8 mouse cellular contexts compared by ENCODE assay signal in the genomic region with DNA sequence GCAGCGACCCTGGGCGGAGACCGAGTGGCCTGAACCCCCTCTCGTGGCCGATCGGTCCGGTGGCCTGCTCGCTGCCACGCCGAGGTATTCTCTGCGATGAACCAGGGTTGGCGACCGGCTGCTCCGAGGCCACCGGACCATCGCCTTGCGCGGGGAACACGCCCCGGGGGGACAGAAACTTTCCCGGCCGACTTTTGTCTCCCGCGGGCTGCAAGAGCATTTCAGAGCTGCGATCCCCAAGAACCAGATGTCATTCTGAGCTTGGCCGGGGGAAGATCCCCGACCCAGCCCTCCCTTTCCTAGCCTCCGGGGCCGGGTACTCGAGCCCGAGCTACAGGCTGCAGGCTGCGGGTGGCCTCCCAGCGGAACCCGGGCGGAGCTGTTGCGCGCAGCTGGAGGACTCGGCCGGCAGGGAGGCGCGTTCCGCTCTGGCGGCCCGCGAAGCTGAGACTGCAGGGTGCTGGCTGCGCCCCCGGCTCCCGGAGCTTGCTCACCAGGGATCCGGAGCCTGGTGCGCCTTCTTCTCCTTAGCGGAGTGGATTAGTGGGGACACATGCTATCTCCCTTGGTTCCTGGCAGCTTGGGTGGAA. TPM values are rescaled to one million over a fixed set of nuclear protein-coding genes. Genes with fewer than 3 reads are reported as not detected.
DNase-seq lines count a peak whose midpoint lies in the region; ATAC-seq and TF ChIP-seq lines count a peak whose summit lies in the region.

No protein-coding gene starts in this region.

- peak overlapping the region; percentile 81 for H3K4me3 ChIP-seq in hindbrain, embryonic 15.5 days
- peak overlapping the region; percentile 65 for H3K4me3 ChIP-seq in small intestine, adult 2 months (ENCODE audit: low read depth, low read length)

- no peaks in the 10 kb centered on the region for H3K9me3 ChIP-seq in hindbrain, embryonic 15.5 days

- TF ChIP-seq CTCF in small intestine, adult 2 months (IDR thresholded peaks at IDR 0.05; ENCODE audit: extremely low read depth, insufficient read length, insufficient replicate concordance, low read depth, low read length), result no peak

- H3K9ac ChIP-seq in hindbrain, embryonic 15.5 days, result peak overlapping the region; percentile 84

- H3K36me3 ChIP-seq in hindbrain, embryonic 15.5 days, result no peaks in the 10 kb centered on the region
- no peaks in the 10 kb centered on the region for H3K36me3 ChIP-seq in small intestine, adult 2 months (ENCODE audit: control insufficient read depth, insufficient read depth, low read length)

- peak; percentile 58 for ATAC-seq in frontal cortex, adult (ENCODE audit: low TSS enrichment)
- no peak for ATAC-seq in hindbrain, embryonic 15.5 days (ENCODE audit: low FRiP score, low read depth)
- peak; percentile 35; the same call in 1 of the 2 replicates for ATAC-seq in megakaryocyte progenitor cell, adult 5-6 weeks (replicated peaks; ENCODE audit: poor library complexity)

- TF ChIP-seq POLR2A in small intestine, adult 2 months (IDR thresholded peaks at IDR 0.05; ENCODE audit: low read depth, low read length), result no peak

- H3K4me2 ChIP-seq in hindbrain, embryonic 15.5 days, result peak overlapping the region; percentile 94

- WGBS in hindbrain, embryonic 15.5 days, result under 1% methylated on average over 50 of the region's 51 CpGs
- 2% methylated on average over 51 of the region's 51 CpGs for WGBS in small intestine, adult 2 months

- peak; percentile 23 for DNase-seq in ES-CJ7 (ENCODE audit: low read depth, low spot score)
- peak; percentile 69 for DNase-seq in brain, adult 2 months (ENCODE audit: low read depth, low spot score)
- DNase-seq in left cerebral cortex, adult 8-10 months (ENCODE audit: low spot score in 2 of 2), result peak; percentile 37 to 49
- DNase-seq in B cell, adult 2 months, result no peak

- peaks cover 6% of the 10 kb centered on the region; the same call in 1 of the 2 replicates for H3K27me3 ChIP-seq in hindbrain, embryonic 15.5 days
- H3K27me3 ChIP-seq in small intestine, adult 2 months (ENCODE audit: control insufficient read depth, insufficient read depth, low read length), result peaks cover 14% of the 10 kb centered on the region

- H3K4me1 ChIP-seq in hindbrain, embryonic 15.5 days (replicated peaks), result peaks cover 45% of the 10 kb centered on the region
- peaks cover 10% of the 10 kb centered on the region; the same call in 1 of the 2 replicates for H3K4me1 ChIP-seq in small intestine, adult 2 months (ENCODE audit: control insufficient read depth, insufficient read depth, insufficient read length, low read length)

- H3K27ac ChIP-seq in hindbrain, embryonic 15.5 days (replicated peaks), result peak overlapping the region; percentile 83
- H3K27ac ChIP-seq in small intestine, adult 2 months (ENCODE audit: insufficient read depth, low read depth, low read length), result no peak overlapping the region

RNA-seq across cellular contexts. Expression of a gene that starts 1.1 kb away (rescaled TPM):
- 42.4 and 50.0 TPM in 2 replicates for polyA plus RNA-seq in hindbrain, embryonic 15.5 days (2015; fragmentation: Nextera tagmentation; extraction: Ambion mirVana)
- 10 to 100 TPM; 20.7 to 26.0 (median 24.6) TPM for total RNA-seq in left cerebral cortex, adult 8-10 months (2022)
- total RNA-seq in megakaryocyte progenitor cell, adult 5-6 weeks (2015), result not detected in 2 replicates
- total RNA-seq in megakaryocyte progenitor cell, adult 5-6 weeks (2017), result not detected in 2 replicates
- polyA plus RNA-seq in small intestine, adult 2 months (2012; rRNA removed), result 0.15 and 0.19 TPM in 2 replicates

Comparison
In these comparisons a context has a peak if more than half of its experiments do, and no peak if none do; other contexts are left out.
1. DNase-seq: peak in ES-CJ7 (single experiment), brain, adult 2 months (single experiment) and left cerebral cortex, adult 8-10 months (2 of 2); none in B cell, adult 2 months (0 of 2).
2. RNA of a gene that starts 1.1 kb away (total RNA-seq): 20.7 to 26.0 TPM in left cerebral cortex, adult 8-10 months; not detected in megakaryocyte progenitor cell, adult 5-6 weeks; every median in the first group is over 10 times any median in the second.